Mouse (Mus musculus) kidney, postnatal 14 days (tissue): ENCODE measurements around the gene Srp68.

Experiments
- DNase-seq: peaks from one replicate; pipeline ENCODE4 v3.0.0; 2022; ENCODE audit warnings: mixed read lengths

Gene Srp68

GRCm38 (mm10) chr11:116245616-116246015, 28.4 kb downstream of the Srp68 start:
- DNase-seq = peak; percentile 44

DNA sequence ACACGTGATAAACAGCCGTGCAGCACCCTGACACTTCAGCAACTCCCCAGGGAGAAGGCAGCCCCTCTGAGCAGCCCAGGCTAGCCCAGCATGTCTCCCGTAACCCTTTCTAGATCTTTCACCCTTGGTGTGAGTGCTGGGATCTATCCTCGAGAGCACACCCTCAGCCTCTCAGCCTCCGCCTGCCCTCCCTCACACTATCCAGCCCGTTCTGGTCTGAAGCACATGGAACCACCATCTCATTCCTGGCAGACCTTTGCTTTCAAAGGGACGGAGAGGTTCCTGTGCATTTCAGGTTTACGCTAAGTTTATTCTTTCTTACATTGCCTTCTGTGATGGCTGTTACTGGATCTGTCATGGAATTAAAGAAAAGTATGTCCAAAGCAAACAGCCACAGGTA, 29.4 kb downstream of the Srp68 start:
- peak; percentile 43 for DNase-seq

GRCm38 (mm10) chr11:116241744-116242235, 32.2 kb downstream of the Srp68 start:
- DNase-seq = peak; percentile 59

DNA sequence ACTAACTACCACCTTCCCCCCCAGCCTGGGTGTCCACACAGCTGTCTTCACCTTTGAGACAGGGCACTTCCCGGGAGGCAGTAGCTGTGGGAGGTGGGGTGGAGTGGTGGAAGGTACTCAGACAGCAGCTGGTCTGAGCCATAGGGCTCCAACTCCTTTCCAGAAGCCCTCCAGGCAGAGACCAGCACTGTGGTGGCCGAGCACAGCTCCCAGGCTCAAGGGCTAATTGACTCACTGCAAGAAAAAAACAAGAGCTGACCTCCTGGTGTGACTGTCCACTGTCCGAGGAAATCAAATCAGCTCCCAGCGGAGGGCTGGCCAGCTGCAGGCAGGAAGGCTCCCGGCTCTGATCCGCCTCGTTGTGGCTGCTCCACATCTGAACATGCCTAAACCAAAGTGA, 34.2 kb downstream of the Srp68 start:
- peak; percentile 38 for DNase-seq

DNA sequence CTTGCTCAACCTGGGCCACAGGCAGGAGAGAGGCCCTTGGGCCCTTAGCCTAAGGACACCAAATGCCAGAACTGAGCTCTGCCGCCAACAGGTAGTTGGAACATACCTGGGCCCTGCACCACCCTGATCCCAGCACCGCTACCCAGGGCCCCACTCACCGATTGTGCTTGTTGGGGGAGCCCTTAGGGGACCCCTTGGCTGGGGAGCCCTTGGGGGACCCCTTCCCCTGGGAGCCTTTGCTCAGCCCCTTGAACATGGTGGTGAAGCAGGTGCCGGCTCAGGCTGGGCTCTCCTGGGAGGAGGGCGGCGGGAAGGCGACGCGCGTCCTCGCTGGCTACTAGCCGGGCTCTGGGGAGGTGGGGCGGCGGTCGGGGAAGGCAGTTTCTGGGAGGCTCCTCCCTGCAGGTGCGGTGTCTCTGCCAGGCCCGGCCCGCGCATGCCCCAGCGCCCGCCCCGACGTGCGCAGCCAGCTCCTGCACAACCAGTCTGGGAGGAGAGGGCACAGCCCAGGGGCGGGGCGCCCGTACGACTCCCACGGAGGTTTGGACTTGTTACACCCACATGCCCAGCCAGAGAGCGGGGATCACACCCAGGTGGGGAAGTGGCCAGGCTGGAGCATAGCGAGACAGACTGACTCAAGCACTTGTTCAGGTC, 36.1 kb downstream of the Srp68 start, which contains the start of gene Evpl:
Gene Evpl, minus strand, starts transcription at position 336 of the 654 bp plus-strand sequence.
- DNase-seq = peak; percentile 95

DNA sequence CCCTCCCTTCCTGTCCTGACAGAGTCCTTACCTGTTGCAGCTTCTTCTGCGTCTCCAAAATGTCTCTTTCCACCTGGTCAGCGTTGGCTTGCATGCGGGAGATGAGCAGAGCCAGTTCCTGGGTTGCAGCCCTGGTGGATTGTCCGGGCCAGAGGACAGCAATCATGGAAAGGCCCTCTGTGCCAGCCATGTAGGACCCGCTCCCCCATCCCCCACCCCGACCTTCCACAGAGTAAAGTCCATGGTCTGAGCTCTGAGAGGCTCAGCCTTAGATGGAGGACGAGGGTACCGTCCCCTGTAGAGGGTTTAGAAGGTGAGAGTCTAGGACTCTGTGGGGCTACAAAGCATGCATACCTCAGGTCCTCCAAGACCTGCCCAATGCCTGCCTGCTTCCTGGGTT, 39.1 kb downstream of the Srp68 start:
- no peak for DNase-seq

GRCm38 (mm10) chr11:116232427-116232826, 41.6 kb downstream of the Srp68 start:
- no peak for DNase-seq

DNA sequence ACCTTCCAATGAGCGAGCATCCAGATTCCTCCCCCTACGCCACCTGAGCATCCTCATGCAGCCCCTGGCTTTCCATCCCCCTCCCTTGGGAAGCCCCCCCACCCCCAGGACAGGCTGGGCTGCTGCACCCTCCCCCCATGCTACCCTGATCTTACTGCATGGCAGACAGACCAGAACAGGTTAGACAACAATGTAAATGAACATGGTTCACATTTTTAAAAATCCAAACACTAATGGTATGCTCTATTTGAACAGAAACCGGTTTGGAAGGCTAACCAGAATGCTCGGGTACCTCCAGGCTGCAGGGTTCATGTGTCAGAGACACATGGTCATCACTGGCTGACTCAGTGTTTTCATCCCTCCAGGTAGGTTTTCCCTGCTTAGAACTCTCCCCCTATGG, 45.3 kb downstream of the Srp68 start:
- DNase-seq = no peak

DNA sequence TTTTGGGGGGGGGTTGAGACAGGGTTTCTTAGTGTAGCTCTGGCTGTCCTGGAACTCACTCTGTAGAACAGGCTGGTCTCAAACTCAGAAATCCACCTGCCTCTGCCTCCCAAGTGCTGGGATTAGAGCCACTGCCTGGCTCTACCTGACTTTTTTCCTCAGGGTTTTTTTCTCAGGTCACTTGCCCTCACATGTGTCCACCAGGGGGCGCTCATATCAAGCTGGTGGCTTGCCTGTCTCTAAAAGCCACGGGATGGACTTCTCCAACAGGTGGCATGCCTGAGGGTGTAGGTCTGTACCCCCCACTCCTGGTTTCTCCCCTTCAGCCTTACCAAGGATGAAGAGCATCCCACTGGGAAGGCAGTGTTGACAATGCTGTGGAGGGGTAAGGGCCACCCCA, 47.6 kb downstream of the Srp68 start:
- DNase-seq = peak; percentile 88

GRCm38 (mm10) chr11:116222740-116223059, 51.3 kb downstream of the Srp68 start:
- no peak for DNase-seq

GRCm38 (mm10) chr11:116221931-116222739, 51.9 kb downstream of the Srp68 start:
- DNase-seq = no peak

DNA sequence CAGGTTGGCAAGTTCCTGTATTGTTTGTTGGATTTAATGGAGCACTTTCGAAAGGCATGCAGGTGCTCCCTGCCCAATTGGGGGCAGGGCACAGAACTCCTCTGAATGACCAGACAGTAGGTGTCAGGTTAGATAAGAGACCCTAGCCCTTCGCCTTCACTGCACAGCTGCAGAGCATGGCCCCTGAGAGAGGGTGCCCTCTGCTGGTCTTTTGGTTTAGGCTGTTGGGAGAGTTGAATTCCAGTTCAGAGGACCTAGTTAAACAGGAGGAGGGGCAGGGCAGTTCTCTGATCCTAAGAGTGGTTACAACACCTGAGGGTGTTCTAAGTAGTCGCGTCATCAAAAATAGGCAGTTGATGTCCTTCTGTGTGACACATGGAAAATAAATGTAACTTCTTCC, 54.1 kb downstream of the Srp68 start:
- peak; percentile 79 for DNase-seq

DNA sequence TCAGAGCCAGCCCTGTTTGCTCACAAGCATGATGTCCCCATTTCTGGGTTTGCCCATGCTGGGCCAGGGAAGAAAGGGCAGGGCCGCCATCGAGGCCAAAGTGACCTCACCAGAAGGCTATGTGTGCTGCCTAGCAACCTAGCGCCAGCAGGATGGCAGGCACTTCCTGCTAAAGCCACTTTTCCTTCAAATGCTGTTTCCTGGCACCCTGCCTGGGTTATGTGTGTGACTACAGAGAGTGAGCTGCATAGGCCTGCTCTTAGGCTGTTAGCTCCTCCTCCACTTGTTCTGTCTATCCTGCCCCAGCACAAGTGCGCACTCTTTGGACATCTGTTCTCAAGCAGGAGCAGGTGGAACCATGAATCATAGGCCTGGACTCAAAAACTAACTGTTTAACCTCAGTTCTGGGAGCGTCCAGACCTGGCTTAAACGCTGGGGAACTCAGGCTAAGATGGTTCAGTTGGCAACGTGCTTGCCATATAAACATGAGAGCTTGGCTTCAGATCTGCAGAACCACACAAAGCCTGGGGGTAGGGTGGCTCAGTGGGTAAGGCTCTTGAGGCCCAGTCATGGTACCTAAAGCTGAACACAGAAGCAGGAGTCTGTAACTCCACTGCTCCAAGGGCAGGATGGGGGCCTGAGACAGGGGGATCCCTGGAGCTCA, 55.1 kb downstream of the Srp68 start:
- peak; percentile 94 for DNase-seq

GRCm38 (mm10) chr11:116218263-116218662, 55.8 kb downstream of the Srp68 start:
- DNase-seq = peak; percentile 76

DNA sequence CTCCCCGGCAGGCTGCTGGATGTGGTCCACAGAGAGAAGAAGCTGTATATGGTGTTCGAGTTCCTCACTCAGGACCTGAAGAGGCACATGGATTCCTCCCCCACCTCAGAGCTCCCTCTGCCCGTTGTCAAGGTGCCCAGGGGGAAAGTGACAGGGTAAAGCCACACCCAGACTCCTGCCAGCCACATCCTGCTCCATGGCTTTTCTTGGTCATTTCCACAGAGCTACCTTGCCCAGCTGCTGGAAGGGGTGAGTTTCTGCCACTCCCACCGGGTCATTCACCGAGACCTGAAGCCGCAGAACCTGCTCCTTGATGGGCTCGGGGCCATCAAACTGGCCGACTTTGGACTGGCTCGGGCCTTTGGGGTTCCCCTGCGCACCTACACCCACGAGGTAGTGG, 57.5 kb downstream of the Srp68 start:
- no peak for DNase-seq

DNA sequence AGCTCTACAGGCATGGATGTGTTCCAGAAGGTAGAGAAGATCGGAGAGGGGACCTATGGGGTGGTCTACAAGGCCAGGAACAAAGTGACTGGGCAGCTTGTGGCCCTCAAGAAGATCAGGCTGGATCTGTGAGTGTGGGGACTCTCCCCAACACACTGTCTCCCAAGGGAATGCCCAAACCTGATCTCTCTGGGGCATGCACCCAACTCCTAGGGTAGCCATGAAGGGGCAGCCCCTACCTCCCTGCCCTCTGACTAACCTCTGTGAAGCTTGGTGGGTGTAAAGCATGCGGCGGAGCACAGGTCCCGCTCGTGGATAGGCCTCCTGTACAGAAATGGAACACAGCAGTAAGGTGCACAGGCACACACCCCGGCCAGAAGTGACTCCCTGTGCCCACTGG, 58.0 kb downstream of the Srp68 start:
- DNase-seq = no peak

DNA sequence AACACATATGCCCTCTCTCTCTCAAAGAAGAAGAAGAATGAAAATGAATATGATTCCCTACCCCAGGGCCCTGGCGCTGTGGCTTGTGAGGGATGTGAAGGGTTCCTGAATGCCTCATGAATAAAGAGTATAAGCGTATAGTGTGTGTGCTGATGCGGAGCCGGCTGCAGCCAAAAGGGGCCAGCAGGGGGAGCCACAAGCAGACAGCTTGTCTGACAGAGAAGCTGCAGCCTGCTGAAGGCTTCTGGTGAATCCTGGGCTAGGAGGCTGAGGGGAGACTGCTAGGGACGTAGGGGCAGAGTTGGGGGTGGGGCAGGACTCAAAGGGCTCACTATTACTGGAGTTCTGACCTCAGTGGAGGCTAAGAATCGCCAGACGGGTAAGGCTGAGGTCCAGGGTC, 58.8 kb downstream of the Srp68 start:
- DNase-seq = no peak

DNA sequence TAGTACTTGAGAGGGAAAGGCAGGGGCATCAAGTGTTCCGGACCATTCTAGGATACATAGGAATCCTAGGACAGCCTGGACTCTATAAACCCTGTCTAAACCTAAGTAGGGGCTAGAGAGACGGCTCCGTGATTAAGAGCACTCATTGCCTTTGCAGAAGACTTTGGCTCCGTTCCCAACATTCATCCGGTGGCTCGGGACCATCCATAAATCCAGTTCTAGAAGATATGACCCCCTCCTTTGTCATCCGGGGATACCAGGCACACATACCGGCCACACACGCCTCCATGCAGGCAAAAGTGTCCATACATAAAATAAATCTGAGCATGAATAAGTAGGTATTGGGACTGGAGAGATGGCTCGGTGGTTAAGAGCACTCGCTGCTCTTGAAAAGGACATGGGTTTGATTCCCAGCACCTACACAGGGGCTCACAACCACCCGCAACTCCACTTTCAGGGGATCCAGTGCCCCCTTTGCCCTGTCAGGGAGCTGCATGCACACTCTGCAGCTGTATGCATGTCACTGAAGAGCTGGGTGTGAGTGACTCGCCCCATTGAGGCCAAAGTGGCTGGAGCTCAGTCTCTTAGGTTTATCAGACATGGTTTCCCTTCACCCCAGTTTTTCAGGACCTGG, 60.0 kb downstream of the Srp68 start:
- DNase-seq = no peak

DNA sequence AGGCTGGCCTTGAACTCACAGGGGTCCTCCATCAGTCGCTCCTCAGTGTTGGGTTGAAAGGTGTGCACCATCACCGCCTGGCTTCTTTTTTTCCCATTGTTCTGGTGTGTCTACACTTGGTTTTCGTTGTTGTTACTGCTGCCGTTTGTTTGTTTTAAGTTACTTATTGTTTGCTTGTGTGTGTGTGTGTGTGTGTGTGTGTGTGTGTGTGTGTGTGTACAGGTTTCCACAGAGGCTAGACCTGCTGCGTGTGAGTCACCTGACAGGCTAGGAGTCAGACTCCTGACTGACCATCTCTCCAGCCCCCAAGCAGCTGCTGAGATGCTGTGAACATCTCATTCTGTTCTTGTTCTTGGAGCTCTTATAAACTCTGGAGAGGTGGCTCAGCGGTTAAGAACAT, 61.2 kb downstream of the Srp68 start:
- no peak for DNase-seq

DNA sequence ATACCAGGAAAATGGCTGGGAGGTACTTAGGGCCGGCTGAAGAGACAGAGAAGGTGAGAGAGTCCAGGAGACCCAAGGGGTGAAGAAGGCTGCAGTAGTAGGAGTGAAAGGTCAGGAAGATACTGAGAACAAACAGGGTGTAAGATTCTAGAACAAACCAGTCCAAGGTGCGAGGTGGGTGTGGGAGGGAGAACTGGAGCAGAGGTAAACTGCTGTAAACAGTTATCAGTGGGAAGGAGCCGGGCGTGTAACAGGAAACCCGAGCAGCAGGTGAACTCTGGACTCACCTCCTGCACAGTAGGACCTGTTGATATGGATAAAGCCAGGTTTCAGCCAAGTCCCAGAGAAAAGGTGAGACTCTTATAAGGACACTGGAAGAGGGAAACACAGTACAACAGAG, 63.3 kb downstream of the Srp68 start:
- DNase-seq = peak; percentile 65

DNA sequence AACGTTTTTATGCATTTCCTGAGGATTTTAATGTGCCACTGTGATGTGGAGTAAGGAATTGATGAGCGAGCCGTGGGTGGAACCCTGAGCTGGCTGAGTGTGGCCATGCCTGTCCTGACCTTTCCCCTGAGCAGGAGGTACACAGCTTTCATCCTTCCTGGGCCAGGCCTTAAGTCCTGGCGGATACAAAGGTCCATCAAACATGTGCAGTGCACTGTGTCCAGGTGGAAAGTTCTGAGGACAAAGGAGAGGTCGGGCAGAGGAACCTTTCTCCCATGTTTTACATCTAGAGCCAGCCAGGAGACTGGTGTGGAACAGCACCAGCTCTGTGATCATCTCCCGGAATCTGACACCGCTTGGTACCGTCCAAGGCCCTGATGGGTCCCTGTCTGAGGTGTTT, 64.8 kb downstream of the Srp68 start:
- peak; percentile 62 for DNase-seq

DNA sequence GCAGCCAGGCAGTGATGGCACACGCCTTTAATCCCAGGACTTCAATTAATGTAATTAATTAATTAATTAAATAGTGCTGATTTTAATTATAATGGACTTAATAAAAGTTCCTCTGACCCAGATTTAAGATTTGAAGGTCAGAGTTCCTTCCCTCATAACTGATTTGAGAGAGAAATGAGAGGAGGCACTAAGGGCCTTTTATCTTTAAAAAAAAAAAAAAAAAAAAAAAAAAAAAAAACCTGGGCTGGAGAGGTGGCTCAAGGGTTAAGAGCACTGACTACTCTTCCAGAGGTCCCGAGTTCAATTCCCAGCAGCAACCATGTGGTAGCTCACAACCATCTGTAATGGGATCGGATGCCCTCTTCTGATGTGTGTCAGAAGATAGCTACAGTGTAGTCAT, 65.4 kb downstream of the Srp68 start:
- DNase-seq = no peak

- no peak for DNase-seq
Observed at GRCm38 (mm10) chr11:116206678-116207077, 67.3 kb downstream of the Srp68 start.
